Mouse (Mus musculus): ENCODE data around the gene P2rx6.
"Not testable (repeated sequence)": the region's sequence is repeated elsewhere in the genome, so short reads cannot be mapped to it uniquely, and the experiment has no call there.

The P2rx6 gene

GRCm38 (mm10) chr16:17561751-17562208, at the start of gene P2rx6:
Gene P2rx6, plus strand, starts transcription at chr16:17561885.
- DNase-seq (ENCODE audit: low spot score), result peak; percentile 80

- no peak for DNase-seq (ENCODE audit: low spot score)
Observed at GRCm38 (mm10) chr16:17518910-17519309, 42.8 kb upstream of the P2rx6 start.

- DNase-seq (ENCODE audit: low spot score), result no peak
Observed at GRCm38 (mm10) chr16:17524156-17524555, 37.5 kb upstream of the P2rx6 start.

- no peak for DNase-seq (ENCODE audit: low spot score)
Observed at GRCm38 (mm10) chr16:17525524-17525923, 36.2 kb upstream of the P2rx6 start.

GRCm38 (mm10) chr16:17526223-17526622, 35.5 kb upstream of the P2rx6 start:
- no peak for DNase-seq (ENCODE audit: low spot score)

- no peak for DNase-seq (ENCODE audit: low spot score)
Observed at GRCm38 (mm10) chr16:17527606-17528005, 34.1 kb upstream of the P2rx6 start.

GRCm38 (mm10) chr16:17528276-17528675, 33.4 kb upstream of the P2rx6 start:
- no peak for DNase-seq (ENCODE audit: low spot score)

- DNase-seq (ENCODE audit: low spot score), result peak; percentile 61
Observed at GRCm38 (mm10) chr16:17529981-17530586, 31.6 kb upstream of the P2rx6 start.

GRCm38 (mm10) chr16:17530640-17531288, 30.9 kb upstream of the P2rx6 start, which contains the start of gene Thap7:
Gene Thap7, minus strand, starts transcription at chr16:17531136.
- peak; percentile 97 for DNase-seq (ENCODE audit: low spot score)

GRCm38 (mm10) chr16:17532271-17532670, 29.4 kb upstream of the P2rx6 start:
- DNase-seq (ENCODE audit: low spot score), result no peak

- no peak for DNase-seq (ENCODE audit: low spot score)
Observed at GRCm38 (mm10) chr16:17532676-17533329, 28.9 kb upstream of the P2rx6 start.

GRCm38 (mm10) chr16:17536584-17536983, 25.1 kb upstream of the P2rx6 start:
- no peak for DNase-seq (ENCODE audit: low spot score)

GRCm38 (mm10) chr16:17542632-17543031, 19.1 kb upstream of the P2rx6 start:
- no peak for DNase-seq (ENCODE audit: low spot score)

- no peak for DNase-seq (ENCODE audit: low spot score)
Observed at GRCm38 (mm10) chr16:17552837-17553236, 8.8 kb upstream of the P2rx6 start.

- no peak for DNase-seq (ENCODE audit: low spot score)
Observed at GRCm38 (mm10) chr16:17553910-17554685, 7.6 kb upstream of the P2rx6 start.

- not testable (repeated sequence) for DNase-seq (ENCODE audit: low spot score)
Observed at GRCm38 (mm10) chr16:17554702-17555101, 7.0 kb upstream of the P2rx6 start.

- DNase-seq (ENCODE audit: low spot score), result no peak
Observed at GRCm38 (mm10) chr16:17556180-17556579, 5.5 kb upstream of the P2rx6 start.

GRCm38 (mm10) chr16:17556907-17557306, 4.8 kb upstream of the P2rx6 start:
- DNase-seq (ENCODE audit: low spot score), result no peak

- DNase-seq (ENCODE audit: low spot score), result peak; percentile 85
Observed at GRCm38 (mm10) chr16:17557947-17558480, 3.7 kb upstream of the P2rx6 start.

GRCm38 (mm10) chr16:17558811-17559210, 2.9 kb upstream of the P2rx6 start:
- DNase-seq (ENCODE audit: low spot score), result no peak

- no peak for DNase-seq (ENCODE audit: low spot score)
Observed at GRCm38 (mm10) chr16:17559396-17560027, 2.2 kb upstream of the P2rx6 start.

Data from testis, postnatal 10 days (tissue).